Mouse (Mus musculus): ENCODE results near the gene Rhd.

GRCm38 (mm10) chr4:134897256-134897655 lies 32.9 kb downstream of the Rhd start:
- no peak for TF ChIP-seq CTCF (IDR thresholded peaks at IDR 0.05; ENCODE audit: low read depth, low read length)
- TF ChIP-seq POLR2A (IDR thresholded peaks at IDR 0.05; ENCODE audit: extremely low read depth, insufficient read depth, low read length), result no peak
